Mouse (Mus musculus) forebrain, embryonic 15.5 days (tissue): Measurements from ENCODE around the gene Ptprd. TPM values are rescaled to one million over a fixed set of nuclear protein-coding genes. Genes with fewer than 3 reads are reported as not detected.
A peak's percentile ranks its signal among the peaks of the same experiment; 100 is the strongest.

Source experiments
- ATAC-seq: fragments of 200-750 bp; cut with Nextera tagmentation; replicated peaks from 2 replicates; pipeline ENCODE4 v1.8.0; 2017; ENCODE audit warnings: mild to moderate bottlenecking, moderate TSS enrichment, moderate library complexity
- H3K27ac ChIP-seq: fragments of 300-500 bp; sonication (generic); replicated peaks from 2 replicates; pipeline ENCODE4 v1.5.1; 2015; ENCODE audit warnings: mild to moderate bottlenecking, inconsistent platforms
- H3K27me3 ChIP-seq: fragments of 300-500 bp; sonication (generic); 2 replicates; pipeline ENCODE4 v1.6.1; 2015; ENCODE audit warnings: inconsistent platforms
- H3K36me3 ChIP-seq: fragments of 300-500 bp; sonication (generic); 2 replicates; pipeline ENCODE4 v1.6.1; 2015; ENCODE audit warnings: mild to moderate bottlenecking, inconsistent platforms
- H3K4me1 ChIP-seq: fragments of 300-500 bp; sonication (generic); 2 replicates; pipeline ENCODE4 v1.6.1; 2015; ENCODE audit warnings: inconsistent platforms
- H3K4me2 ChIP-seq: fragments of 300-500 bp; sonication (generic); replicated peaks from 2 replicates; pipeline ENCODE4 v1.6.1; 2015; ENCODE audit warnings: mild to moderate bottlenecking, inconsistent platforms
- H3K4me3 ChIP-seq: fragments of 300-500 bp; sonication (generic); 2 replicates; pipeline ENCODE4 v1.5.1; 2015; ENCODE audit warnings: mild to moderate bottlenecking, inconsistent platforms
- H3K9ac ChIP-seq: fragments of 300-500 bp; sonication (generic); replicated peaks from 2 replicates; pipeline ENCODE4 v1.6.1; 2015; ENCODE audit warnings: mild to moderate bottlenecking, inconsistent platforms
- H3K9me3 ChIP-seq: fragments of 300-500 bp; sonication (generic); 2 replicates; pipeline ENCODE4 v1.6.1; 2016; ENCODE audit warnings: inconsistent platforms
- WGBS: fragments of 180-500 bp; shearing (Covaris S2); methylation state at CpG from one replicate; pipeline ENCODE4 v1.1.7; 2015; ENCODE audit warnings: mixed read lengths; 5-methylcytosine and 5-hydroxymethylcytosine counted together
- polyA plus RNA-seq: library from polyadenylated mRNA; unstranded; fragments of >200 nt; fragmentation: Nextera tagmentation; extraction: Ambion mirVana; gene quantifications from 2 replicates; pipeline ENCODE4 v1.2.1, GENCODE M21; 2015

The Ptprd gene
- polyA plus RNA-seq, 1 experiment from 2014 or later = 124 TPM

- H3K36me3 ChIP-seq = no peaks in the 10 kb centered on the region
- WGBS = 38% methylated on average over 6 of the region's 6 CpGs
- no peak overlapping the region for H3K9ac ChIP-seq
- no peak for ATAC-seq
- no peaks in the 10 kb centered on the region for H3K4me1 ChIP-seq
- no peak overlapping the region for H3K27ac ChIP-seq
- H3K4me3 ChIP-seq = no peak overlapping the region
- no peak overlapping the region for H3K4me2 ChIP-seq
- H3K9me3 ChIP-seq = no peaks in the 10 kb centered on the region
- no peaks in the 10 kb centered on the region for H3K27me3 ChIP-seq
Measured at GRCm38 (mm10) chr4:76502575-76503278, 1709.0 kb downstream of the Ptprd start.

GRCm38 (mm10) chr4:76485848-76486247 lies 1725.9 kb downstream of the Ptprd start:
- Histone ChIP-seq H3K9me3 (no peaks in the 10 kb centered on the region), H3K27me3 (no peaks in the 10 kb centered on the region), H3K4me1 (no peaks in the 10 kb centered on the region), H3K4me2 (no peak overlapping the region), H3K4me3 (no peak overlapping the region), H3K27ac (no peak overlapping the region), H3K36me3 (no peaks in the 10 kb centered on the region), H3K9ac (no peak overlapping the region)
- 93% methylated on average over 3 of the region's 3 CpGs for WGBS
- ATAC-seq = no peak

GRCm38 (mm10) chr4:76468366-76469100 lies 1743.2 kb downstream of the Ptprd start:
- no peaks in the 10 kb centered on the region for H3K36me3 ChIP-seq
- no peak overlapping the region for H3K4me3 ChIP-seq
- H3K4me2 ChIP-seq = no peak overlapping the region
- no peaks in the 10 kb centered on the region for H3K4me1 ChIP-seq
- H3K9ac ChIP-seq = no peak overlapping the region
- ATAC-seq = no peak
- no peaks in the 10 kb centered on the region for H3K27me3 ChIP-seq
- no peaks in the 10 kb centered on the region for H3K9me3 ChIP-seq
- WGBS = 76% methylated on average over 3 of the region's 3 CpGs
- no peak overlapping the region for H3K27ac ChIP-seq

- Histone ChIP-seq H3K4me1 (no peaks in the 10 kb centered on the region), H3K27me3 (no peaks in the 10 kb centered on the region), H3K9me3 (no peaks in the 10 kb centered on the region), H3K36me3 (no peaks in the 10 kb centered on the region), H3K9ac (no peak overlapping the region), H3K4me3 (no peak overlapping the region), H3K4me2 (no peak overlapping the region), H3K27ac (no peak overlapping the region)
- no peak for ATAC-seq
- WGBS = 82% methylated on average over 1 of the region's 1 CpGs
Measured at GRCm38 (mm10) chr4:76464682-76465081, 1747.1 kb downstream of the Ptprd start.

GRCm38 (mm10) chr4:76461336-76461735 lies 1750.4 kb downstream of the Ptprd start:
- Histone ChIP-seq H3K4me3 (no peak overlapping the region), H3K27me3 (no peaks in the 10 kb centered on the region), H3K4me2 (no peak overlapping the region), H3K36me3 (no peaks in the 10 kb centered on the region), H3K9ac (no peak overlapping the region), H3K4me1 (no peaks in the 10 kb centered on the region), H3K27ac (no peak overlapping the region), H3K9me3 (no peaks in the 10 kb centered on the region)
- ATAC-seq = no peak
- WGBS = 77% methylated on average over 5 of the region's 5 CpGs

GRCm38 (mm10) chr4:76460556-76460955 lies 1751.2 kb downstream of the Ptprd start:
- Histone ChIP-seq H3K27ac (no peak overlapping the region), H3K4me1 (no peaks in the 10 kb centered on the region), H3K27me3 (no peaks in the 10 kb centered on the region), H3K9ac (no peak overlapping the region), H3K4me3 (no peak overlapping the region), H3K36me3 (no peaks in the 10 kb centered on the region), H3K4me2 (no peak overlapping the region), H3K9me3 (no peaks in the 10 kb centered on the region)
- WGBS = 59% methylated on average over 1 of the region's 1 CpGs
- ATAC-seq = no peak

GRCm38 (mm10) chr4:76459621-76460020 lies 1752.1 kb downstream of the Ptprd start:
- no peaks in the 10 kb centered on the region for H3K9me3 ChIP-seq
- no peaks in the 10 kb centered on the region for H3K27me3 ChIP-seq
- H3K4me3 ChIP-seq = no peak overlapping the region
- H3K9ac ChIP-seq = no peak overlapping the region
- no peak overlapping the region for H3K27ac ChIP-seq
- H3K36me3 ChIP-seq = no peaks in the 10 kb centered on the region
- no peak overlapping the region for H3K4me2 ChIP-seq
- no peak for ATAC-seq
- no peaks in the 10 kb centered on the region for H3K4me1 ChIP-seq

GRCm38 (mm10) chr4:76452286-76452685 lies 1759.5 kb downstream of the Ptprd start:
- Histone ChIP-seq H3K9ac (no peak overlapping the region), H3K36me3 (no peaks in the 10 kb centered on the region), H3K9me3 (no peaks in the 10 kb centered on the region), H3K27ac (no peak overlapping the region), H3K4me2 (no peak overlapping the region), H3K4me1 (peaks cover 16% of the 10 kb centered on the region; the same call in 1 of the 2 replicates), H3K4me3 (no peak overlapping the region), H3K27me3 (no peaks in the 10 kb centered on the region)
- ATAC-seq = no peak
- 82% methylated on average over 4 of the region's 4 CpGs for WGBS

GRCm38 (mm10) chr4:76451019-76451552 lies 1760.7 kb downstream of the Ptprd start:
- H3K27me3 ChIP-seq = no peaks in the 10 kb centered on the region
- H3K4me3 ChIP-seq = peak overlapping the region; percentile 83
- WGBS = 49% methylated on average over 8 of the region's 8 CpGs
- H3K27ac ChIP-seq = peak overlapping the region; percentile 98
- peak overlapping the region; percentile 84 for H3K4me2 ChIP-seq
- peak overlapping the region; percentile 92 for H3K9ac ChIP-seq
- H3K36me3 ChIP-seq = no peaks in the 10 kb centered on the region
- 0 out of 2 replicates have a peak, but pooled peaks have one; percentile 1 for ATAC-seq
- H3K9me3 ChIP-seq = no peaks in the 10 kb centered on the region
- H3K4me1 ChIP-seq = peaks cover 19% of the 10 kb centered on the region

- under 1% methylated on average over 33 of the region's 34 CpGs for WGBS
Measured at GRCm38 (mm10) chr4:76450351-76451018, 1761.3 kb downstream of the Ptprd start.

GRCm38 (mm10) chr4:76449466-76450350 lies 1762.1 kb downstream of the Ptprd start:
- WGBS = under 1% methylated on average over 86 of the region's 99 CpGs

More at GRCm38 (mm10) chr4:76450351-76451018, 1761.3 kb downstream of the Ptprd start:
- Histone ChIP-seq H3K4me3 (peak overlapping the region; percentile 83), H3K4me2 (peak overlapping the region; percentile 84), H3K9me3 (no peaks in the 10 kb centered on the region), H3K27me3 (no peaks in the 10 kb centered on the region), H3K27ac (peak overlapping the region; percentile 98), H3K4me1 (peaks cover 19% of the 10 kb centered on the region), H3K9ac (peak overlapping the region; percentile 92), H3K36me3 (no peaks in the 10 kb centered on the region)
- peak; percentile 76 for ATAC-seq

More at GRCm38 (mm10) chr4:76449466-76450350, 1762.1 kb downstream of the Ptprd start:
- peak; percentile 88 for ATAC-seq
- peak overlapping the region; percentile 83 for H3K4me3 ChIP-seq
- H3K4me1 ChIP-seq = peaks cover 19% of the 10 kb centered on the region
- peak overlapping the region; percentile 92 for H3K9ac ChIP-seq
- peak overlapping the region; percentile 84 for H3K4me2 ChIP-seq
- H3K36me3 ChIP-seq = no peaks in the 10 kb centered on the region
- no peaks in the 10 kb centered on the region for H3K27me3 ChIP-seq
- peak overlapping the region; percentile 98 for H3K27ac ChIP-seq
- H3K9me3 ChIP-seq = no peaks in the 10 kb centered on the region
